Mouse (Mus musculus) bone marrow, adult 2 months (tissue): ENCODE results near the gene Gsdmc3. TPM values are rescaled to one million over a fixed set of nuclear protein-coding genes. Genes with fewer than 3 reads are reported as not detected.
A peak's percentile ranks its signal among the peaks of the same experiment; 100 is the strongest.
"Not testable (repeated sequence)": the region's sequence is repeated elsewhere in the genome, so short reads cannot be mapped to it uniquely, and the experiment has no call there.

Experiments used
- H3K27ac ChIP-seq: fragments of 200-500 bp; 2 replicates; pipeline ENCODE4 v1.5.1; 2012; ENCODE audit warnings: low read depth, mild to moderate bottlenecking, control low read depth, inconsistent platforms, low read length; ENCODE audit not compliant: control insufficient read depth, poor library complexity, insufficient read depth
- H3K4me1 ChIP-seq: fragments of 200-500 bp; 2 replicates; pipeline ENCODE4 v1.6.1; 2011; ENCODE audit warnings: low read length; ENCODE audit not compliant: control insufficient read depth, insufficient read depth
- H3K4me3 ChIP-seq: fragments of 200-500 bp; replicated peaks from 2 replicates; pipeline ENCODE3; 2011; ENCODE audit warnings: mild to moderate bottlenecking, low read depth, low read length, control low read depth; ENCODE audit not compliant: control insufficient read depth
- CTCF ChIP-seq: fragments of 200-500 bp; IDR thresholded peaks from 2 replicates; pipeline ENCODE4 v1.5.1; 2011; ENCODE audit warnings: low read length, control low read depth; ENCODE audit not compliant: control insufficient read depth, insufficient read depth
- POLR2A ChIP-seq: fragments of 200-500 bp; IDR thresholded peaks from 2 replicates; pipeline ENCODE4 v1.6.1; 2011; ENCODE audit warnings: low read depth, mild to moderate bottlenecking, control low read depth, low read length, borderline replicate concordance; ENCODE audit not compliant: control insufficient read depth
- WGBS: fragments of 180-500 bp; shearing (Covaris S2); methylation state at CpG from one replicate; pipeline ENCODE4 v1.1.7; 2018; 5-methylcytosine and 5-hydroxymethylcytosine counted together
- polyA plus RNA-seq: library from polyadenylated mRNA; stranded (reverse); fragments of >200 nt; gene quantifications from 2 replicates; pipeline ENCODE4 v1.2.4, GENCODE M21; 2011; ENCODE audit warnings: low replicate concordance; ENCODE audit not compliant: missing spikeins, insufficient read depth, insufficient read length

The Gsdmc3 gene
- not detected in 2 replicates for polyA plus RNA-seq

DNA sequence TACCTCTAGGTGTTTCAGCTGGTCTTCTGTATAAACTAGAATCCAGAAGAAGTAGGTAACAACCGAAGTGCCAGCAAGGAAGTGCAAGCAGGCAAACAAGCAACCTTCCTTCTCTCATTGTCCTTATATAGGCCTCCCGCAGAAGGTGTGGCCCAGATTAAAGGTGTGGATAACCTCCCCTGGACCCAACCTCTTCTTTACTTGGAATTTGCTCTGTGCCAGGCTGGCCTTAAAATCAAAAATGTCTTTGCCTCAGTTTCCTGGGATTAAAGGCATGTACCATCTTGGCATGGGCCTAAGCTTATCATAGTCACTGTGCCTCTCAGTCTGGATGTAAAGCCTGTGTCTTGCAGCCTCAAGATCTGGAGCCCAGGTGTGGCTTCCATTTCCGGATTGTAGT lies at the start of gene Gsdmc3:
TSS of gene Gsdmc3 (minus strand) at position 101 of the 400 bp plus-strand sequence.
- H3K27ac ChIP-seq, H3K4me3 ChIP-seq, H3K4me1 ChIP-seq: not testable (repeated sequence)
- 94% methylated on average over 1 of the region's 3 CpGs for WGBS

GRCm38 (mm10) chr15:63926201-63926600 lies 47.8 kb upstream of the Gsdmc3 start:
- no peaks in the 10 kb centered on the region for H3K4me1 ChIP-seq

DNA sequence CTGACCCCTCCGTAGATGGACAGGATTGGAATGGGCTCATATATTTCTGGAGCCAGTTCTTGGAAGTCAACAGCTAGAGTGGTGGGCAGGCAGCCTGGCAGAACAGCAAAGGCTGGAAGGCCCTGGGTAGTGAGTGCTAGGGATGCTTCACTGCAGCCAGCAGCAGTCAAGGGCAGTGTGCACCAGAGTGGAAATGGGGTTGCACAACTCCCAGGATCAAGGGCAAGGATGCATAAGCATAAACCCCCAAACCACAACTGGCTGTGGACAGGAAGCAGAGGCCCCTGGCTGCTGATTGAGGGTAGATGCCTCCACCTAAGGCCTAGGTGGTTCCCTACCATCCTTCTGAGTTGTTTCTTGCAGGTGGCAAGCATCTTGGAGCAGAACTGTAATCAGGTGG lies 46.1 kb upstream of the Gsdmc3 start:
- TF ChIP-seq POLR2A = no peak
- TF ChIP-seq CTCF = no peak
- WGBS = 72% methylated on average over 1 of the region's 1 CpGs
- H3K27ac ChIP-seq = no peak overlapping the region
- no peak overlapping the region for H3K4me3 ChIP-seq
- no peaks in the 10 kb centered on the region for H3K4me1 ChIP-seq

More at GRCm38 (mm10) chr15:63926201-63926600, 47.8 kb upstream of the Gsdmc3 start:
- 62% methylated on average over 3 of the region's 3 CpGs for WGBS
- no peak for TF ChIP-seq CTCF
- Histone ChIP-seq H3K4me3 (no peak overlapping the region), H3K27ac (no peak overlapping the region)

DNA sequence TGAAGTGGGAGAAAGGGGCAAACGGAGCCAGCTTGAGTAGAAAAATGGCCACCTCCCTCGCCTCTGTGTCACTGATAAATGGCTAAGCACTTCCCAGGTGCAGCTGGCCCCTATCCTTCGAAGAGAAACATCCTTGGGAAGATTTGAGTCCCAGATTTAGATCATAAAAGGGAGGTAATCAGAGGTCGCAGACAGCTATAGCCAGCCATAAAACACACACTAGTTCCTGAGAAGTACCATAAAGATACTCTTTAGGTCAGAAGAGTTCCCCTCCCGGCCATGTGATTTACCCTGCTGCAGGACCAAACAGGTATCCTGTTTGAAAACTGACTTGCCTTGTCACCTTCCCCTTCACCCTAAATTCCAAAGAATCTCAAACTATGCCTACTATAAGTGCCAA lies 43.3 kb upstream of the Gsdmc3 start:
- not testable (repeated sequence) for H3K4me1 ChIP-seq, H3K27ac ChIP-seq, H3K4me3 ChIP-seq
- WGBS = 63% methylated on average over 3 of the region's 5 CpGs

DNA sequence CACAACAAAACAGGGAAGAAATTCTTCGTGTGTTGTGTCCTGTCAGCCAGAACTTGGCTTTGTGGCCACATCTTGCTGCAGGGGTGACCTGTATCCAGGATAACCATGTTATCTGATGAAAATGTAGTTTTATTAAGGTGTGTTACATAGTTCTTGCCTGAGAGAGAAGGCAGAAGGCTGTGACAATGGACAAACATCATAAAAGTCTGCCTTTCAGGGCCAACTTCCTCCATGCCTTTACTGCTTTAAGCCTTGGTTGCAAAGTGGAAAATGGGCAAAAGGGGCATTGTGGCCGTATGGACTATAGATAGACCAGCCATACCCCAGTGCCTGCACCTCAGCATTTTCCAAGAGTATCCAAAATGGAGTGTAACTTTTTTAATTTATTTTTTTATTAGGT lies 41.4 kb upstream of the Gsdmc3 start:
- H3K4me1 ChIP-seq, H3K27ac ChIP-seq, H3K4me3 ChIP-seq: not testable (repeated sequence)
- WGBS = 57% methylated on average over 1 of the region's 2 CpGs

GRCm38 (mm10) chr15:63916584-63916983 lies 38.2 kb upstream of the Gsdmc3 start:
- not testable (repeated sequence) for H3K4me3 ChIP-seq, H3K27ac ChIP-seq, H3K4me1 ChIP-seq
- 54% methylated on average over 4 of the region's 4 CpGs for WGBS

DNA sequence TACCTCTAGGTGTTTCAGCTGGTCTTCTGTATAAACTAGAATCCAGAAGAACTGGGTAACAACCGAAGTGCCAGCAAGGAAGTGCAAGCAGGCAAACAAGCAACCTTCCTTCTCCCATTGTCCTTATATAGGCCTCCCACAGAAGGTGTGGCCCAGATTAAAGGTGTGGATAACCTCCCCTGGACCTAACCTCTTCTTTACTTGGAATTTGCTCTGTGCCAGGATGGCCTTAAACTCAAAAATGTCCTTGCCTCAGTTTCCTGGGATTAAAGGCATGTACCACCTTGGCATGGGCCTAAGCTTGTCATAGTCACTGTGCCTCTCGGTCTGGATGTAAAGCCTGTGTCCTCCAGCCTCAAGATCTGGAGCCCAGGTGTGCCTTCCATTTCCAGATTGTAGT lies 33.8 kb upstream of the Gsdmc3 start, which contains the start of gene Gsdmc4:
TSS of gene Gsdmc4 (minus strand) at position 101 of the 400 bp plus-strand sequence.
- WGBS = 74% methylated on average over 2 of the region's 2 CpGs
- H3K27ac ChIP-seq, H3K4me1 ChIP-seq, H3K4me3 ChIP-seq: not testable (repeated sequence)

GRCm38 (mm10) chr15:63909896-63910295 lies 31.5 kb upstream of the Gsdmc3 start:
- H3K4me1 ChIP-seq, H3K27ac ChIP-seq, H3K4me3 ChIP-seq: not testable (repeated sequence)

DNA sequence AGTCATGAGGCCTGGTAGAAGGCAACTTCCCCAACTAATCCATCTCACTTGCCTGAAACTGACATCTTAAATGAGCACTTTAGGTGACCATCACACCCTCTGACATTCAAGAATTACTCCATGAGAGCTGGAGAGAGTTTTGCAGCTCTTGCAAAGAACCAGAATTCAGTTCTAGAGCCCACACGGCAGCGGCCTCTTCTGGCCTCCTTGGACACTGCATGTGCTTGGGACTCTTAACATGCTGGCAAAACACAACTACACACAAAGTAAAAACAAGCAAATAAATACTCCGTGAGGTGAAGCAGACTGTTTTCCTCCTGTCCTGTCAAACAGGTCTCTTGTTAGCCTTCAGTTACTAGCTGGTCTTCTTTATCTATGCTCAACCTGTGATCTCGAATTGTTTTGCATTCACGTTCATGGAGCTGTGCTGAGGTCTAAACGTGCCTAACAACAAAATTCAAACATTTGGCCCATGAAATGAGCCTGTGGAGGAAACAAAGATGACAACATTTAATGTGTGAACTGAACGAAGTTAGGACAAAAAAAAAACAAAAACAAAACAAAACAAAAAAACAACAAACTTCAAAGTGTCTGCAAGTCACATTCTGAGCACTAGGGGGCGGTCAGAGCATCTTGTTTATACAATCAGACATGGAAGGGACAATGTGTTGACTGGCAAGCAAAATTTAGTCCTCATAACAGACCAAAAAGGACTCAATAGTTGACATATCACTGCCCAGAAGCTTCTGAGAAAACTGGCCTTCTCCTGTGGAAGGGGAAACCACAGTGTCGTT lies 17.4 kb upstream of the Gsdmc3 start:
- not testable (repeated sequence) for H3K4me1 ChIP-seq, H3K27ac ChIP-seq
- peak; percentile 65 for TF ChIP-seq CTCF
- H3K4me3 ChIP-seq = peak overlapping the region; percentile 37
- WGBS = 12% methylated on average over 9 of the region's 9 CpGs

DNA sequence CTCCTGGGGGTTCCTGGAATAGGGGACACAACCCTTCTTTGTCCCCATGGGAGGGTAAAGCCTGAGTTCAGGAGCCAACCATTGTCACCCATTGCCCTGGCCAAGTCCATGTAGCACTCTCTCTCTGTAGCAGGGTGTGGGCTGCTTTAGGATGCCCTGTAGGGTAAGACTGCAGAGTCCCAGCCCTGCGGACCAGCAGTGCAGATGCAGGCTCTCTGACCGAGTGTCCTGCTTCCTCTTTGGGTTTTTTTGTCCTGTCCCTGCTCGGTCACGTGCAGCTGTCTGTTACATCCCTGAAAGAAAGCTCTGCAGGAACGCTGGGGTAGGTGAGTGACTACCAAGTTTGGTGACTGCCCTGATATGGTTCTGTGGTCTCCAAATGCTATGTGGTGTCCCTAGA lies 10.1 kb upstream of the Gsdmc3 start:
- not testable (repeated sequence) for H3K27ac ChIP-seq, H3K4me3 ChIP-seq, H3K4me1 ChIP-seq
- WGBS = 18% methylated on average over 5 of the region's 5 CpGs

DNA sequence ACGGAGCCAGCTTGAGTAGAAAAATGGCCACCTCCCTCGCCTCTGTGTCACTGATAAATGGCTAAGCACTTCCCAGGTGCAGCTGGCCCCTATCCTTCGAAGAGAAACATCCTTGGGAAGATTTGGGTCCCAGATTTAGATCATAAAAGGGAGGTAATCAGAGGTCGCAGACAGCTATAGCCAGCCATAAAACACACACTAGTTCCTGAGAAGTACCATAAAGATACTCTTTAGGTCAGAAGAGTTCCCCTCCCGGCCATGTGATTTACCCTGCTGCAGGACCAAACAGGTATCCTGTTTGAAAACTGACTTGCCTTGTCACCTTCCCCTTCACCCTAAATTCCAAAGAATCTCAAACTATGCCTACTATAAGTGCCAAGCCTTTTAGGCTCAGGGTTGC lies 9.6 kb upstream of the Gsdmc3 start:
- not testable (repeated sequence) for H3K4me3 ChIP-seq, H3K4me1 ChIP-seq, H3K27ac ChIP-seq
- no CpG with 5 or more reads among the region's 5 CpGs for WGBS

DNA sequence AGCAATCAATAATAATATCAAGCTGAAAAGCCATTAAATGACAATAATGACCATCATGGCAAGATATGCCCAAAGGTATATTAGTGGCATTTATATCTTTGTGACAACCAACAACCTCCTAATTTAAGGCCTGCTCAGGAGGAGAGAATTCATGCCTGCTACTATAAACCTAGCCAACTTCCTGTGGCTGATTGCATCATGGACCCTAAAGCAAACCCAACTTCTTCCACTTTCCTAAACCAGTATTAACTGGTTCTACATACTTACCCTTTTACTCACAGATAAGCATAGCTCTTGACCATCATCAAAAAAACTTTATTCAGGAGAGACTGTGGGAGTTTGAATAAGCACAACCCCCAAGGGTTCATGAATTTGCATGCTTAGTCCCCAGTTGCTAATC lies 2.2 kb downstream of the Gsdmc3 start:
- not testable (repeated sequence) for H3K4me3 ChIP-seq, H3K4me1 ChIP-seq, H3K27ac ChIP-seq
